Mouse (Mus musculus): Measurements from ENCODE around the gene Nhsl1. TPM values are rescaled to one million over a fixed set of nuclear protein-coding genes. Genes with fewer than 3 reads are reported as not detected.

Nhsl1 gene
- polyA plus RNA-seq, 1 experiment = 44.6 TPM

DNA sequence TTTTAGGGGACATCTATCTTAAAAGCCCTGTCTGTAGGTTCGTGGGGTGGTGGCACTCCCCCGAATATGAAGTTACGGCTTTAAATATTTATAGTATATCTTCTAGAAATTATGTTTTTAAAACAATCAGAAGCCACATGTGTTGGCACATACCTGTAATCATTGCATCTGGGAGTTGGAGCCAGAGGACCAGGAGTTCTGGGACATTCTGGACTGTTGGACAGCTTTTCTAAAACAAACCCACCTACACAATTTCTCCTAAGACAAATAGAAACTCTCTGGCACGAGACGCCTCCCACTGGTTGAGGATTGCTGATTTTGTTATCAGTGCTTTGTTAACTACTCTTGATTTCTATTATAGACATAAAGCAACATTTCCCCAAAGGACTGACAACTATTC, 11.7 kb downstream of the Nhsl1 start:
- Histone ChIP-seq H3K27ac (ENCODE audit: insufficient read depth, low read depth, low read length) (no peak overlapping the region), H3K27me3 (ENCODE audit: control insufficient read depth, insufficient read depth, low read length) (no peaks in the 10 kb centered on the region), H3K4me1 (ENCODE audit: control insufficient read depth, insufficient read depth, insufficient read length, low read length) (peaks cover 2% of the 10 kb centered on the region), H3K36me3 (ENCODE audit: control insufficient read depth, insufficient read depth, low read length) (no peaks in the 10 kb centered on the region), H3K4me3 (ENCODE audit: low read depth, low read length) (no peak overlapping the region)
- 78% methylated on average over 5 of the region's 5 CpGs for WGBS
- no peak for TF ChIP-seq CTCF (IDR thresholded peaks at IDR 0.05; ENCODE audit: extremely low read depth, insufficient read length, insufficient replicate concordance, low read depth, low read length)
- no peak for TF ChIP-seq POLR2A (IDR thresholded peaks at IDR 0.05; ENCODE audit: low read depth, low read length)

DNA sequence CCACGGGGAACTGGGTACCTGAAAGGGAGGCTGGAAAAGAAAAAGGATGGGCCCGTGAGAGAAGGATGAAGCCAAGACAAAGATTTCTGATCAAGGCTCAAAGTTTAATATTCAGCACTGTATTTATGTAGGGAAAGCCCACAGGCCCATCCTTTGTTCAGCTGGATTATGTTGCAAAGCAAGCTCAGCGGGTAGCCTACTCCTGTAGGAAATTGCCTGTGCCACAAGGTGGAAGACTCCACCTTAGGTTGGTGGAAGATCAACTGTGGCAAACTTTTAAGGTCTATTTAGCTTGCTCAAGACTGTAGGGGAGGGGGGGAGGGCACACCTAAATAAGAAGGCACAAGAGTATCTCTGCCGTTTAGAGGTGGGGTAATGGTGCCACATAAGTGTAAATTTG, 14.8 kb downstream of the Nhsl1 start:
- no peaks in the 10 kb centered on the region for H3K36me3 ChIP-seq (ENCODE audit: control insufficient read depth, insufficient read depth, low read length)
- H3K27ac ChIP-seq (ENCODE audit: insufficient read depth, low read depth, low read length) = no peak overlapping the region
- WGBS = 66% methylated on average over 4 of the region's 4 CpGs
- TF ChIP-seq POLR2A (IDR thresholded peaks at IDR 0.05; ENCODE audit: low read depth, low read length) (no peak), CTCF (IDR thresholded peaks at IDR 0.05; ENCODE audit: extremely low read depth, insufficient read length, insufficient replicate concordance, low read depth, low read length) (no peak)
- H3K27me3 ChIP-seq (ENCODE audit: control insufficient read depth, insufficient read depth, low read length) = no peaks in the 10 kb centered on the region
- no peak overlapping the region for H3K4me3 ChIP-seq (ENCODE audit: low read depth, low read length)
- peaks cover 2% of the 10 kb centered on the region for H3K4me1 ChIP-seq (ENCODE audit: control insufficient read depth, insufficient read depth, insufficient read length, low read length)

DNA sequence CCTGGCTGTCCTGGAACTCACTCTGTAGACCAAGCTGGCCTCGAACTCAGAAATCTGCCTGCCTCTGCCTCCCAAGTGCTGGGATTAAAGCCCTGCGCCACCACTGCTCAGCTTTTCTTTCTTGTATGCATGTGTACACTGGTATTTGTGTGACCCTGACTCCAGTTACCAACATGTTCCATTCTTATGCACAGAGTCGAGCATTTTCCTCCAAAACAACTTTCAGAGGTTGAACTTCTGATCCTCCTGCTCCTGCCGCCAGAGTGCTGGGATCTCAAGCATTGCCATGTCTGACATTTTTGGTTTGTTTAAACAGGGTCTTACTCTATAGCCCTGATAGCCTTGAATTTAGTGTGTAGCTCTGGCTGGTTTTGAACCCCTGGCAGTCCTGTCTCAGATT, 15.4 kb downstream of the Nhsl1 start:
- H3K36me3 ChIP-seq (ENCODE audit: control insufficient read depth, insufficient read depth, low read length) = no peaks in the 10 kb centered on the region
- 96% methylated on average over 4 of the region's 4 CpGs for WGBS
- no peak overlapping the region for H3K27ac ChIP-seq (ENCODE audit: insufficient read depth, low read depth, low read length)

DNA sequence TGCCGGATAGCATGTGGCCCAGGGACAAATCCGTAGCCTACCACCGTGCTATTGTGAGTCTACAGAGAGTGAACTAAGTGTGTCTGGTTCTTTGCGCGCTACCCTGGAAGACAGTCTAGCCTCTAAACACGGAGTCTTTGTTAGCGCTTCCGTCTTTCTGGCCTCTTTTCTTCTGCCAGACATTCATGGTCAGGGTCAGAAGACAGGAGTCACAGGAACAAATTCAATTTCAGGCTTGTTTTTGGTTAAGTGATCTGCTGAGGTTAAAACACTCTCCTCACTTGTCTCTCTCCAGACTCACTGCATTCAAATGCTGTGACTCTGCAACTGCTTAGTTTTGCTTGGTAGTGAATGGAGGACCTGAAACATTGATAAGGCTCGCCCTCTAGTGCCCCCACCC, 15.9 kb downstream of the Nhsl1 start:
- no peak overlapping the region for H3K27ac ChIP-seq (ENCODE audit: insufficient read depth, low read depth, low read length)
- H3K27me3 ChIP-seq (ENCODE audit: control insufficient read depth, insufficient read depth, low read length) = no peaks in the 10 kb centered on the region
- no peaks in the 10 kb centered on the region for H3K4me1 ChIP-seq (ENCODE audit: control insufficient read depth, insufficient read depth, insufficient read length, low read length)
- H3K36me3 ChIP-seq (ENCODE audit: control insufficient read depth, insufficient read depth, low read length) = no peaks in the 10 kb centered on the region
- 91% methylated on average over 9 of the region's 9 CpGs for WGBS
- TF ChIP-seq POLR2A (IDR thresholded peaks at IDR 0.05; ENCODE audit: low read depth, low read length) (no peak), CTCF (IDR thresholded peaks at IDR 0.05; ENCODE audit: extremely low read depth, insufficient read length, insufficient replicate concordance, low read depth, low read length) (no peak)
- no peak overlapping the region for H3K4me3 ChIP-seq (ENCODE audit: low read depth, low read length)

More for the DNA sequence above, 15.4 kb downstream of the Nhsl1 start:
- no peaks in the 10 kb centered on the region for H3K27me3 ChIP-seq (ENCODE audit: control insufficient read depth, insufficient read depth, low read length)
- H3K4me1 ChIP-seq (ENCODE audit: control insufficient read depth, insufficient read depth, insufficient read length, low read length) = peaks cover 2% of the 10 kb centered on the region
- TF ChIP-seq POLR2A (IDR thresholded peaks at IDR 0.05; ENCODE audit: low read depth, low read length) = no peak
- no peak for TF ChIP-seq CTCF (IDR thresholded peaks at IDR 0.05; ENCODE audit: extremely low read depth, insufficient read length, insufficient replicate concordance, low read depth, low read length)
- H3K4me3 ChIP-seq (ENCODE audit: low read depth, low read length) = no peak overlapping the region

DNA sequence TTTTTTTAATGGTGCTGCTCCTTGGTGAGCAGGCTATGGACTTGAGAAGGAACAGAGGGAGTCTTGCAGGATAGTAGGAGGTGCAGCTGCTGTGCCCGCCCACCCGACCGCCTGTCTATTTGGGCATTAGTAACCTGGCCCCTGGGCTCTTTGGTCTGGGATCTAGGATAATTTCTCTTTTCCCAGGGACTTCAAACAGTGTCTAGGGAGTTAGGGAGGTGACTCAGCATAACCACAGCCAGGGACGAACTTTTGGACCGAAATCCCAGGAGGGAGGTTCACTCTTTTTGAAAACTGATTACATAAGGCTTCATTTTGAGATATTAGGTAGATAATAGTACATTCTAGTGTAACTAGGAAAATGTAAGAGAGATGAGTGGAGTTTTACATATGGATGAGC, 18.9 kb downstream of the Nhsl1 start:
- no peak overlapping the region for H3K27ac ChIP-seq (ENCODE audit: insufficient read depth, low read depth, low read length)
- 86% methylated on average over 5 of the region's 5 CpGs for WGBS

DNA sequence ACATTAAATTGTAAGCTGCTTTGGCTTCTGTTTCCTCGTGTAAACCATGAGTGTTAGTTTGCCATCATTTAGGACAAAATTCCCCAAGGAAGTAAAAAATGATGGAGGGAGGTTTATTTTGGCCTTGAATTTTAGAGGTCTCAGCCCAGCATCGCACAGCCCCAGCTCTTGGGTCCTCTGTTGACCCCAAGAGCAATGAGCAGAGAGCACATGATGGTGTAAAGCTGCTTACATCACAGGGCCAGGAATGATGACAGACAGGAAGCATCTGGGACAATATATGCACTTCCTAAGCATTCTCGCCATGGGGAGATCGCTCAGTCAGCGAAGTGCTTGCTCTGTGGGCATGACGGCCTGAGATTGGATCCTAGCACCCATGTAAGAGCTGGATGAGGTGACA, 20.6 kb downstream of the Nhsl1 start:
- Histone ChIP-seq H3K4me1 (ENCODE audit: control insufficient read depth, insufficient read depth, insufficient read length, low read length) (no peaks in the 10 kb centered on the region), H3K36me3 (ENCODE audit: control insufficient read depth, insufficient read depth, low read length) (no peaks in the 10 kb centered on the region), H3K4me3 (ENCODE audit: low read depth, low read length) (no peak overlapping the region), H3K27ac (ENCODE audit: insufficient read depth, low read depth, low read length) (no peak overlapping the region), H3K27me3 (ENCODE audit: control insufficient read depth, insufficient read depth, low read length) (no peaks in the 10 kb centered on the region)
- WGBS = 86% methylated on average over 6 of the region's 6 CpGs
- TF ChIP-seq CTCF (IDR thresholded peaks at IDR 0.05; ENCODE audit: extremely low read depth, insufficient read length, insufficient replicate concordance, low read depth, low read length) (no peak), POLR2A (IDR thresholded peaks at IDR 0.05; ENCODE audit: low read depth, low read length) (no peak)

More for the DNA sequence above, 18.9 kb downstream of the Nhsl1 start:
- Histone ChIP-seq H3K36me3 (ENCODE audit: control insufficient read depth, insufficient read depth, low read length) (no peaks in the 10 kb centered on the region), H3K4me3 (ENCODE audit: low read depth, low read length) (no peak overlapping the region), H3K27me3 (ENCODE audit: control insufficient read depth, insufficient read depth, low read length) (no peaks in the 10 kb centered on the region), H3K4me1 (ENCODE audit: control insufficient read depth, insufficient read depth, insufficient read length, low read length) (no peaks in the 10 kb centered on the region)
- TF ChIP-seq CTCF (IDR thresholded peaks at IDR 0.05; ENCODE audit: extremely low read depth, insufficient read length, insufficient replicate concordance, low read depth, low read length) (no peak), POLR2A (IDR thresholded peaks at IDR 0.05; ENCODE audit: low read depth, low read length) (no peak)

DNA sequence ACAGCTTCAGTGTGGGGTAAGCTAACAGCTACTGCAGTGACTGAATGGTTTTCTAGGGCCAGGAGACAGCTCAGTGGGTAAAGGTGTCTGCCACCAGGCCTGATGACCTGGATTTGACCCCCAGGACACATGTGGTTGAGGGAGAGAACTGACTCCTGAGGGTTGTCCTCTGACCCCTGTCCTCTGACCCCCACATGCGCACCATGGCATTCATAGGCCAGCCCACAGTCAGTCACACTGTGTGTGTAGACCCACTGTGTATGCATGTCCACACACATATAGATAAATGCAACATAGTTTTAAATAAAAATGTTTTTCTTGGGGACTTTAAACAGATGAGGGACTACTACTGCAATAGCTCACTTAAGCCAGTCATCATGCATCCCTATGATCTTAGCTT, 22.1 kb downstream of the Nhsl1 start:
- Histone ChIP-seq H3K4me3 (ENCODE audit: low read depth, low read length) (no peak overlapping the region), H3K27me3 (ENCODE audit: control insufficient read depth, insufficient read depth, low read length) (no peaks in the 10 kb centered on the region), H3K4me1 (ENCODE audit: control insufficient read depth, insufficient read depth, insufficient read length, low read length) (no peaks in the 10 kb centered on the region), H3K27ac (ENCODE audit: insufficient read depth, low read depth, low read length) (no peak overlapping the region), H3K36me3 (ENCODE audit: control insufficient read depth, insufficient read depth, low read length) (no peaks in the 10 kb centered on the region)
- TF ChIP-seq CTCF (IDR thresholded peaks at IDR 0.05; ENCODE audit: extremely low read depth, insufficient read length, insufficient replicate concordance, low read depth, low read length) (no peak), POLR2A (IDR thresholded peaks at IDR 0.05; ENCODE audit: low read depth, low read length) (no peak)
- 100% methylated on average over 1 of the region's 1 CpGs for WGBS
